ENCODE assay signal across 21 mouse cellular contexts in the genomic region with DNA sequence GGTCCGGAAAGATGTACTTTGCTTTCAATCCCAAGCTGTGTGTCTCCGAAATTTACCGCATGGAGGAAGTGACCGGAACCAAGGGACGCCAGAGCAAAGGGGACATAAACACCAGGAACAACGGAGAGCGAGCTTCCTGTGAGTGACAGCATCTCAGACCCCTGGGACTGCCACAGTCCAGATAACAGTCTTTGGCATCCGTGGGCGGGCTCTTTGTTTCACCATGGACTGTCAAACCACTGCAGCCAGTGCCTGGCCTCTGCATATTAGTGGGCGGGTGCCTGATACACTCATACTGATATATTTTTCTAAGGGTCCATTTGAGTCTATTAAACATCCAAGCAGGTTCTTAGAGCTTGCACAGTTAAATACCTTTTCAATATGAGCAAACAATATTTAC.
A peak's percentile ranks its signal among the peaks of the same experiment; 100 is the strongest.
DNase-seq lines count a peak whose midpoint lies in the region; ATAC-seq and TF ChIP-seq lines count a peak whose summit lies in the region.
"Had no signal": no experiment of that assay in that cellular context is flagged by ENCODE, and none has a peak within 500 bp of the region (broad histone marks: within the 10 kb centered on the region; RNA-seq: fewer than 3 reads in every experiment).

No protein-coding gene starts in this region.

- no peak overlapping the region for H3K4me3 ChIP-seq in hindbrain, embryonic 11.5 days (ENCODE audit: low read depth, low read length)
- no peak overlapping the region for H3K4me3 ChIP-seq in hindbrain, embryonic 10.5 days
- no peak overlapping the region for H3K4me3 ChIP-seq in liver, embryonic 14.5 days (ENCODE audit: insufficient read depth in 1 of 2, low read depth in 2 of 2, low read length in 2 of 2)
- H3K4me3 ChIP-seq: embryonic facial prominence, embryonic 13.5 days; forebrain, embryonic 15.5 days; heart, adult 2 months; heart, embryonic 15.5 days; intestine, embryonic 15.5 days; layer of hippocampus, adult 2 months had no signal

- TF ChIP-seq CTCF in liver, embryonic 14.5 days (IDR thresholded peaks at IDR 0.05; ENCODE audit: low read depth), result no peak

- peak; percentile 22 for DNase-seq in hindbrain, embryonic 11.5 days (ENCODE audit: low spot score)
- no peak for DNase-seq in hindbrain, embryonic 10.5 days (ENCODE audit: low spot score)
- DNase-seq in kidney, postnatal 14 days, result peak; percentile 39
- no peak for DNase-seq in kidney, adult 11 months
- DNase-seq in liver, embryonic 14.5 days (ENCODE audit: low read depth in 3 of 3, low spot score in 3 of 3), result no peak
- no peak for DNase-seq in cerebellum, adult 9-11 months
- no peak for DNase-seq in cerebellum, adult 18-20 months
- DNase-seq: adrenal gland, adult 8-10 months; cerebellum, postnatal 10 days; gastrocnemius, postnatal 14 days; heart, adult 2 months; lung, postnatal 36 days; thymus, adult 2 months had no signal

- H3K36me3 ChIP-seq in hindbrain, embryonic 11.5 days (ENCODE audit: control insufficient read depth, insufficient read depth, low read length), result no peaks in the 10 kb centered on the region
- peaks cover 56% of the 10 kb centered on the region for H3K36me3 ChIP-seq in hindbrain, embryonic 10.5 days
- H3K36me3 ChIP-seq in liver, embryonic 14.5 days (replicated peaks; ENCODE audit: control insufficient read depth, insufficient read depth, low read depth), result no peaks in the 10 kb centered on the region

- H3K27ac ChIP-seq in hindbrain, embryonic 11.5 days (ENCODE audit: low read depth, low read length), result no peak overlapping the region
- no peak overlapping the region for H3K27ac ChIP-seq in hindbrain, embryonic 10.5 days
- H3K27ac ChIP-seq in liver, embryonic 14.5 days, result no peak overlapping the region
- H3K27ac ChIP-seq: embryonic facial prominence, embryonic 13.5 days; forebrain, embryonic 15.5 days; heart, adult 2 months; heart, embryonic 15.5 days; intestine, embryonic 15.5 days; layer of hippocampus, adult 2 months had no signal

- no peaks in the 10 kb centered on the region for H3K4me1 ChIP-seq in hindbrain, embryonic 11.5 days (replicated peaks; ENCODE audit: control insufficient read depth, insufficient read depth, low read length)
- H3K4me1 ChIP-seq in hindbrain, embryonic 10.5 days (replicated peaks), result peaks cover 18% of the 10 kb centered on the region
- peaks cover 0 to 22% of the 10 kb centered on the region in 2 experiments; a peak in 3 of 4 replicates for H3K4me1 ChIP-seq in liver, embryonic 14.5 days (replicated peaks; ENCODE audit: control insufficient read depth in 2 of 2, insufficient read depth in 2 of 2, low read length in 1 of 2)
- H3K4me1 ChIP-seq: forebrain, embryonic 15.5 days; heart, embryonic 15.5 days; intestine, embryonic 15.5 days had no signal

- no peak overlapping the region for H3K4me2 ChIP-seq in hindbrain, embryonic 11.5 days (replicated peaks; ENCODE audit: low read depth, low read length)
- H3K4me2 ChIP-seq in liver, embryonic 14.5 days (ENCODE audit: low read depth), result no peak overlapping the region
- H3K4me2 ChIP-seq: embryonic facial prominence, embryonic 13.5 days; forebrain, embryonic 15.5 days; heart, embryonic 15.5 days; intestine, embryonic 15.5 days had no signal

- no peaks in the 10 kb centered on the region for H3K27me3 ChIP-seq in hindbrain, embryonic 11.5 days (ENCODE audit: control insufficient read depth, insufficient read depth, low read length)
- no peaks in the 10 kb centered on the region for H3K27me3 ChIP-seq in hindbrain, embryonic 10.5 days (ENCODE audit: insufficient read depth, poor library complexity, severe bottlenecking)
- no peaks in the 10 kb centered on the region for H3K27me3 ChIP-seq in liver, embryonic 14.5 days (ENCODE audit: control insufficient read depth, insufficient read depth, low read length)
- H3K27me3 ChIP-seq: embryonic facial prominence, embryonic 13.5 days; forebrain, embryonic 15.5 days; heart, embryonic 15.5 days; intestine, embryonic 15.5 days; Patski had no signal

- WGBS in hindbrain, embryonic 11.5 days, result 78% methylated on average over 10 of the region's 10 CpGs
- 77% methylated on average over 10 of the region's 10 CpGs for WGBS in hindbrain, embryonic 10.5 days
- WGBS in liver, embryonic 14.5 days (ENCODE audit: insufficient replicate concordance), result 20% methylated on average over 10 of the region's 10 CpGs

- TF ChIP-seq EP300 in liver, embryonic 14.5 days (IDR thresholded peaks at IDR 0.05; ENCODE audit: low read depth), result no peak

- H3K9me3 ChIP-seq in hindbrain, embryonic 11.5 days (ENCODE audit: control insufficient read depth, low read length), result no peaks in the 10 kb centered on the region
- H3K9me3 ChIP-seq in hindbrain, embryonic 10.5 days, result no peaks in the 10 kb centered on the region
- H3K9me3 ChIP-seq in liver, embryonic 14.5 days (ENCODE audit: control insufficient read depth, low read length), result no peaks in the 10 kb centered on the region
- H3K9me3 ChIP-seq: embryonic facial prominence, embryonic 13.5 days; forebrain, embryonic 15.5 days; heart, embryonic 15.5 days; intestine, embryonic 15.5 days had no signal

- H3K9ac ChIP-seq in hindbrain, embryonic 11.5 days (ENCODE audit: low read depth, low read length), result no peak overlapping the region
- H3K9ac ChIP-seq in liver, embryonic 14.5 days (replicated peaks), result no peak overlapping the region
- H3K9ac ChIP-seq: embryonic facial prominence, embryonic 13.5 days; forebrain, embryonic 15.5 days; heart, embryonic 15.5 days; intestine, embryonic 15.5 days had no signal

- no peak for ATAC-seq in hindbrain, embryonic 11.5 days (ENCODE audit: low FRiP score)
- peak; percentile 60 for ATAC-seq in common myeloid progenitor, adult 5-6 weeks (replicated peaks; ENCODE audit: low read depth, poor library complexity, severe bottlenecking)
- ATAC-seq in liver, embryonic 14.5 days (ENCODE audit: insufficient read depth), result peak; percentile 51; the same call in 1 of the 2 replicates
- ATAC-seq: CD4-positive, CD25-positive, alpha-beta regulatory T cell, adult 4 months; forebrain, embryonic 15.5 days; intestine, embryonic 15.5 days had no signal

Comparison
In these comparisons a context has a peak if more than half of its experiments do, and no peak if none do; other contexts are left out.
1. DNase-seq: peak in hindbrain, embryonic 11.5 days (single experiment) and kidney, postnatal 14 days (single experiment); none in hindbrain, embryonic 10.5 days (single experiment), kidney, adult 11 months (single experiment), liver, embryonic 14.5 days (0 of 3), cerebellum, adult 9-11 months (single experiment) and cerebellum, adult 18-20 months (0 of 2).